Mouse (Mus musculus) brown adipose tissue, adult 24 weeks (tissue): ENCODE measurements at regions not wholly inside any gene's neighbourhood (a gene's known extent, or its start where the extent isn't known, plus 50 kb on each side); places are given as distances from the start of the nearest gene placed in this dataset.

Experiments used
- H3K27ac ChIP-seq: fragments of 200-500 bp; replicated peaks from 2 replicates; pipeline ENCODE4 v1.5.1; 2012; ENCODE audit warnings: low read depth, mild to moderate bottlenecking, low read length
- H3K4me1 ChIP-seq: fragments of 200-500 bp; 2 replicates; pipeline ENCODE4 v1.6.1; 2012; ENCODE audit warnings: low read length, mixed read lengths; ENCODE audit not compliant: control insufficient read depth, insufficient read depth, insufficient read length
- H3K4me3 ChIP-seq: fragments of 200-500 bp; 2 replicates; pipeline ENCODE4 v1.5.1; 2012; ENCODE audit warnings: low read depth, mild to moderate bottlenecking, low read length, moderate library complexity; ENCODE audit not compliant: insufficient read depth

DNA sequence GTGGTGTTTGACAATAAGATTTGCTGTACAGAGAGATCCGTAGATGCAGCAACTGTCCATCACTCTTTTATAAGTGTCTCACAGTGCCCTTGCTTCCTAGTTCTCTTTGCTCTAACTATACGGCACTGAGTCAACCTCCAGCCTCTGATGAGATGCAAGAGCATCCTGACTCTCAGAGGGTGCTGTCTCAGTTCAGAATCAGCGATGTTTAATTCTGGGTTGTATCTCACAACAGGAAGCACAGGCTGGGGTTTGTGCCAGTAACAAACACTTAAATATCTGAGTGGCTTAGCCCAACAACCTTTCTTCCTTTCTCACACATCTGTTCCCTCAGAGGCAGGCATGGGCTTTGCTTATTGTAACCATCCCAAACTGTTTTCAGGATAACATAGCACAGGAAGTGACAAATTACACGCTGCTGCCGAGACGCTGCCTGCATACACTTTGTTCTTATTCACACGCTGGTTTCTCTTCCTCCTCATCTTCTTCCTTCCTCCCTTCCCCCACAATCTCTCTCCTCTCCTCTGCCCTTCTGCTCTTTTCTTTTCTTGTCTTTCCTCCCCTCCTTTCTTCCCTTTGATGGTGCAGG, 163.3 kb upstream of the Dmrta1 start:
- H3K27ac ChIP-seq = no peak overlapping the region
- H3K4me3 ChIP-seq = no peak overlapping the region
- no peaks in the 10 kb centered on the region for H3K4me1 ChIP-seq

DNA sequence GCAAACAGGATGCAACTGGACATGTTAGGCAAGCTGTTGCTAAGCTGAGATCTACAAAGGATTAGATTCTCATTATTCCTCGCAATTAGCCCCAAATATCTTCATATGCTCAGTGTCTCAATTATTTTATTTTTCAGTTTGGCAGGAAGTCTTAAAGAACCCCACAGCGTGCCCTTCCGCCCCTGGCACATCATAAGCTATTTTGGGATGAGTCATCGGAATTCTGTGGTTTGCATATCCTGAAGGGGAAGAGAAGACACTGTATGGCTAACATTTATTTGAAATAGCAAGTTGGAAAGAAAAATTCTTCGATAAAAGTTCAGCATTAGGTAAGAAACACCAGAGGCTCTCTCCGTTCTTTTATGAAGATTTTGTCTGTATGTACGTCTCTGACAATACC, 164.3 kb upstream of the Dmrta1 start:
- no peaks in the 10 kb centered on the region for H3K4me1 ChIP-seq
- no peak overlapping the region for H3K4me3 ChIP-seq
- H3K27ac ChIP-seq = no peak overlapping the region

DNA sequence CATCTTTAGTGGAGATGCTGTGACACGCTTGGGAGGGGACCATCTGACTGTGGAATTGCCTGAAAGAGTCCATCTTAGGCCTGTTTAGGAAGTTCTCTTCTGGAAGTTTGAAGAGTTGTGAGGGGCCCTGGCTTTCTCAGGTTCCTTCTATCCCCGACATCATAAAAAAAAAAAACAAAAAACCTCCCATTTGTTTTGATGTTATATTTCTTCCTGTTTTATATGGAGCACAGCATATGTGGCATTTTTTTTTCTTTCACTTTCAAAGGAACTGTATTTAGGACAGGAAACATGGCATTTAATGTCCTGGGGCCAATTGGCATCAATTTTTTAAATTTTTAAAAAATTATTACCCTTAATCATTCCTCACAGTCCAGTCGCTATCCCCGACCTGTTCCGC, 168.6 kb upstream of the Dmrta1 start:
- Histone ChIP-seq H3K27ac (no peak overlapping the region), H3K4me1 (no peaks in the 10 kb centered on the region), H3K4me3 (no peak overlapping the region)

DNA sequence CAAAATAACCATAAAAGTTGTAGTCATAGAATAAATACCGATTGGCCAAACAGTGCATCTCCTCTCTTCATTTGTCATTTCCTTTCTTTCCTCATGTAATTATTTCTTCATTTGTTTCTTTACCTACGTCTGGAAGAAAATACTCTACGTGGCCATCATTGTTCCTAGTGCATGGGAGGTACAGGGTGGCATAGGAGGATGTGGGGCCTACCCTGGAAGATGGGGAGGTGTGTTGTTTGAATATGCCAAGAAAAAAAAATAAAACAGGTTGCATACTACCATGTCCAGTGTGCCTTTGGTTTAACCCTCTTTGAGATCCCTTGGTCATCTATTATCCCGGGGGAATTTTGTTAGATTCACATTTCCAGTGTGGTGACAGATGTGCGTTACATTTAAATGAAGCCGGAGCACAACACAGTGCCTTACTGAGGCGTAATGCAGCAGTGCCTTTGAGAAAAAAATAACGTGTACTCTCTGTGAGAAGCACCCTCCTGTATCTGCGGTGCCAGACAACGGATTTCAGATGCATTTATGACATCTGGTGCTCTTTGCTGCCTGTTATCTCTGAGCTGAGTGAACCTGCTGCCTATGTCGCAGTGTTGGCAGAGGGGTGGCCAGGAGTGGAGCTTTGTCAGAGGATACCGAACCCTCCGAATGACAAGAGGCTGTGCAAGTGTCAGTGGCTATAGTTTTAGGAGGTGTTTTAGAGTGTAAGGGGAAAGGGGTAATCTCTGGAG, 169.4 kb upstream of the Dmrta1 start:
- no peak overlapping the region for H3K27ac ChIP-seq

DNA sequence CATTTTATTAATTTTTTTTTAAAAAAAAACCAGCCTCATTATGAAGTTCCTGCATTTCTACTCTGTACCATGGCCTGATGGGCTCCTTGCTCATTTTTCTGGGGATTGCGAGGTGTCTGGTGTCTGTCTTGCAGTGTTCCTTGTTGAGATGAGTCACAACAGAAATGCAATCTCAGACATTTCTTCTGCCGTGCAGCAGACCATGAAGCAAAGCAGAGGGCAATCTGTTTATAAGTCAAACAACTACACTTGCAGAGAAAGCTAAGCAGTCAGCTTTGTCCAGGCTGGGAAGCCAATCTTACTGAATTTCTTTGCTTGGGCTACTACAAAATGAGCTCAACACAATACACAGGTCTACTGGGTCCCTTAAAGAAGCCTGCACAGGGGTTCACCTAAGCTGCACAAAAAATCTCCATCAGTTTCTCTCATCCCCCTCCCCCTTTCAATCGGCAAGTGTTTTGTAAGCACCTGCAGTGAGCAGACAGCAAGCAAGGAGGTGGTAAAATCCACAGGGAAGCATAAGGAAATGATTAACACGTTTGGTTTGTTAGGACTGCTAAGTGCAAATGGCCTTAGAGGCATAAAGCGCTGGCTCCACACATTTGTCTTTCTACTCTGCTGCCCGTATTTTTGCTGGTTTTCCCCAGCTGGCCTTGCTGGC, 171.0 kb upstream of the Dmrta1 start:
- Histone ChIP-seq H3K4me3 (no peak overlapping the region), H3K27ac (no peak overlapping the region), H3K4me1 (no peaks in the 10 kb centered on the region)

More for the DNA sequence above, 169.4 kb upstream of the Dmrta1 start:
- Histone ChIP-seq H3K4me3 (no peak overlapping the region), H3K4me1 (no peaks in the 10 kb centered on the region)

DNA sequence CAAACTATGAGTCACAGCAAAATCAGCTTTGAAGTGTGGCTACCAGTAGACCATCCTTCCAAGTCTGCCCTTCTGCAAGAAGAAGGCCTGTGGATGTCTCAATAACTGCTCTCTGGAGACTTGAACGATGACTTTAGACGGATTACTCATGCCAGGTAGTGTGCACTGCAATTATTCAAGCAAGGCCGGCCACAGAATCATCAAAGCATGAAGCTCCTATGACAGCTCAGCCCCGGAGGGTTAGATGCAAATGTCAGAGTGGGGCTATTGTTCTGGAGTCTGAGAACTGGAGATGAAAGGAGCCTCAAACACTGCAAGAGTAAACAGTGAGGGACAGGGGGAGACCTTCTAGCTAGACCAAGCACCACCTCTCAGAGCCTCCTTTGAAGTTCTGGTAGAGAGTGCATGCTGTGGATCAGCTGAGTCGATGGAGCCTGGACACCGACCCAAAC, 173.8 kb upstream of the Dmrta1 start:
- Histone ChIP-seq H3K4me1 (no peaks in the 10 kb centered on the region), H3K27ac (no peak overlapping the region), H3K4me3 (no peak overlapping the region)

DNA sequence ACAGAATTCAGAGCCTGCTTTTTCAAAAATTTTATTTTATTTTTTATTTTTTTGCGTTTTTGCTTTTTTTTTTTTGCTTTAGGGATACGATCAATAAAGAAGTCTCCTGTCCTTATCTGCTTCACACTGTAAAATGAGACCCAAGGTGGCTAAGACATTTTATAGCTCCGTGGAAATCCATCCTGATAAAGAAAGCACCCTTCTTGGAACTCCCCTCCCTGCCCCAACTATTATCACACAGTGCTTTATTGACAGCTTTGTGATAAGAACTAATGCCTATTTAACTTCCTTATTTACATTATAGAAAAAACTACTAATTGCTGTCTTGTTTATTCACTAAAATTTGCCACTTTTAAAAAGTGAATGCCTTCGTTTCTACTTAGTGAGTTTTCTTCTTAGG, 179.0 kb upstream of the Dmrta1 start:
- Histone ChIP-seq H3K4me3 (no peak overlapping the region), H3K27ac (no peak overlapping the region), H3K4me1 (no peaks in the 10 kb centered on the region)

DNA sequence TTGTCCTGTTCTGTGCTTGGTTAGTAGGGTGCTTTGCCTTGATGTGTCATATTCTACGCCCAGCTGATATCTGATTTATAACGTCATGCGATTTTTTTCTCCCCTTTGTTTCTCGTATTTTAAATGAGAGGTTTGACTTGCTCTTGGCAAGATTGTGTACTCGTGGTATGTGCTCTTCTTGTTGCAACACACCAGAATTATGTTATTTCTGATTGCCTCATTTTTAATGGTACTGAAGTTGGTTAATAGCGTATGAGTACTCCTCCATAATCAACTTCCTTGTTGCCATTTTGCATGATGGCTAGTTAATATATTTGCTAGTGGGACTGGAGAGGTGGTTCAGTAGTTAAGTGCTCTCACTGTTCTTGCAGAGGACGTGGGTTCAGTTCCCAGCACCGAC, 180.1 kb upstream of the Cdkn2b start:
- Histone ChIP-seq H3K4me3 (no peak overlapping the region), H3K27ac (no peak overlapping the region), H3K4me1 (0 out of 2 replicates have a peak, but pooled peaks cover 1% of the 10 kb centered on the region)

DNA sequence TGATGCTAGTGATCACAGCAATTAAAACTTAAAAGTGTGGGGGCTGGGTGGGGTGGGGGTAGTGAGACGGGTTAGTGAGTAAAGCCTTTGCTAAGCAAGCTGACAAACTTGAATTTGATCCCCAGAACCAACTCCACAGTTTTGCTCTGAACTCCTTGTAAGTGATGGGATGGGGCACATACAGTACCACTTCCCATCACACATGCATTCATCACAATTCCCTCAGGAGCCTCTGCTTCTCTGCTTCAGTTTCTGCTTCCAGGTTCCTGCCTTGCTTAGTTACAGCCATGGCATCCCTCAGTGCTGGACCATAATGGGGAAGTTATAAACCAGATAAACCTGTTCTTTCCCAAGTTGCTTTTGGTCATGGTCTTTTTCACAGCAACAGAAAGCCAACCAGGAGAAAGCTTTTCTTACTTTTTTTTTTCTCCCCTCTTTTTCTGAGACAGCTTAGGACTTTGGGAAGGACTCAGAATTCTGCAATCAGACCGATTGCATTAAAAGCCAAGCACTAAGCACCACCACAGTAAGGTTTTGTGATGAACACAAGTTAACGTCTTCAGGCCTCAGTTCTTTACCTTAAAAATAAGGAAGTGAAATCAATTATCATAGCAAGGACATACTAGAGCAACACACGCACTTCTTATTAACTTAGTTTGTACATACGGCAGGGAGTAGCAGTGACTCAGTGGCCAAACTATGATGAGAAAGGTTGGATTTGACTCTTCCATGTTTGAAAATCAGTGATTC, 176.8 kb upstream of the Cdkn2b start:
- H3K4me3 ChIP-seq = no peak overlapping the region
- H3K4me1 ChIP-seq = peaks cover 6% of the 10 kb centered on the region; the same call in 1 of the 2 replicates
- H3K27ac ChIP-seq = no peak overlapping the region

DNA sequence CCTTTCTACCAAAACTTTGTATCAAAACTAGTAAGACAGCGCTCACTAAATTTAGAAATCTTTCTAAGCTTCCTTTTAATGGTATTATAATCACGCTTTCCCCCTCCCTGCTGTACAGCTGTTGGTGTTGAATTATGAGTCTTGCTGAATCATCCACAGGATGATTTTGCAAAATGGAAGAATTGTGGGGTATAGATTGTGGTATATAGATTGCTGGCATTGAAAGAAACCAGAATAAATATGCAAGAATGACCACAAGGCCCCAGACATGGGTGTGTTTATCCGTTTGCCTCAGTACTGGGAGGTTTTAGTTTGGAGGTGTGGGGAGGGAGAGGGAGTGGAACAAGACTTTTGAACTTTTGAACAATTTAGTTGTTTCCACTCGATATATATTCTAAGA, 176.1 kb upstream of the Cdkn2b start:
- no peak overlapping the region for H3K4me3 ChIP-seq
- no peak overlapping the region for H3K27ac ChIP-seq
- H3K4me1 ChIP-seq = peaks cover 6% of the 10 kb centered on the region; the same call in 1 of the 2 replicates

DNA sequence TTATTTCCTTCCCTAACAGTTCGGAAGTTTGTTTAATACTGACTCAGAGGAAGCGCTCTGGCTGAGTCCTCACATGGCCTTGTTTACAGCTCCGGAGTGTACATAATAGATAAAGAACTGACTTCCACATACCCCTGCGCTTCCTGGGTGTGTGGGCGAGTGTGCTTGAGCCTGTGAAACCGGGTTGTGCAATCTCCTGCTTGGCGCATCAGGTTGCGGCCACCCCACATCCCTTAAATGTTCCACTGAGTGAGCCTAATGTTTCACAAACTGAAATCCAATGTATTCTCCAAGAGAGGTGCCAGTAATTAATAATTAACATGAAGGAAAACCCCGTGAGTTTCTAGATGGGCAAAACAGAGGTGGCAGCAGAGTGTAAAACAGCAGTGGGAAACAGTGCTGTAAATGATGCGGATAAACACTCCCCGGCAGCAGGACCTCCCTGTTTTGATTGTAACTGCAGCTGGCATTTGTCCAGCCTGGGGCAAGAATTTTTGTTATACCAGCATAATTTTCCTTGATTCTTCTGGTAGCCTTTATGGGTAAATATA, 175.2 kb upstream of the Cdkn2b start:
- H3K4me3 ChIP-seq = no peak overlapping the region
- H3K27ac ChIP-seq = no peak overlapping the region
- H3K4me1 ChIP-seq = peaks cover 6% of the 10 kb centered on the region; the same call in 1 of the 2 replicates

DNA sequence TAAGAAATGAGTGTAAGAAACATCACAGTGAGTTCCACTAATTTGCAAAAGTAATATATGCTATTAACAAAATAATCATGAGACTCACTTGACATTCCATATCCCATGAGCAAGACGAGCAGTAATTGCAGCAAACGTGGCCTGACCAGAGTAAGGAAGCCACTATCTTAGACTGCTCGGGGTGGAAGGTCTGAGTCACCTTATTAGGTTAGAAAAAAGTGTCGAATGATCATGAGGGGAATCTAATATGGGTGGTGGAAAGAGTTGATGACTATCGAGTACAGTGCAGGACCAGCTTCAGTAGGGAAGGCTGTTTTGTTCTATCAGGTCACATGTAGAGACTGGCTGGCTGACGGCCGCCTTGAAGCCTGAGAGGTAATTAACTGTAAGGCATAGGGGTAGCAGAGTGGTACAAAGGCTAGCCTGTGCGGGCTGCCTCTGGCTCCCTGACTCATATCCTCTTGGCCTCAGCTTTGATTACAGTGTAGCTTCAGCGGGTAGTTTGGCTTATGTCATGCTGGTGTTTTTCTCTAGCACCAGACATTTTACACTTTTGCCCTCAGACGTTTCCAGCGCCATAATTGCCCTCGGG, 167.9 kb upstream of the Cdkn2b start:
- Histone ChIP-seq H3K4me3 (no peak overlapping the region), H3K27ac (no peak overlapping the region), H3K4me1 (no peaks in the 10 kb centered on the region)

DNA sequence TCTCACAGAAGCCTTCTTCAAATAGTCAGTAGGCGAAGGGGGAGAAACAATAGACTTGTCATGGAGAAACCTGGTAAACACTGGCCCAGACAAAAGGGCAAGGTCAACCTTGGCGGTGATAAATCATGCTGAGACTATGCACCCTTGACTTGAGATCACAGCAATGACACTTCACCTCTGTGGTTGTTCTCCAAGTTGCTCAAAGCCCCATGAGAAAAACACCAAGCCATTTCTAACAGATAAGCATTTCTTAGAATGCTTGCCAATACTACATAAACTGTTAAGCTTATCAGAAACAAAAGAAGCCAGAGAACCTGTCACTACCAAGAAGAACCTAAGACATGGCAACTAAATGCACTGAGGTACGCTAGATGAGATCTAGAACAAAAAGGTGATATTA, 165.0 kb upstream of the Cdkn2b start:
- Histone ChIP-seq H3K4me3 (no peak overlapping the region), H3K27ac (no peak overlapping the region), H3K4me1 (no peaks in the 10 kb centered on the region)

DNA sequence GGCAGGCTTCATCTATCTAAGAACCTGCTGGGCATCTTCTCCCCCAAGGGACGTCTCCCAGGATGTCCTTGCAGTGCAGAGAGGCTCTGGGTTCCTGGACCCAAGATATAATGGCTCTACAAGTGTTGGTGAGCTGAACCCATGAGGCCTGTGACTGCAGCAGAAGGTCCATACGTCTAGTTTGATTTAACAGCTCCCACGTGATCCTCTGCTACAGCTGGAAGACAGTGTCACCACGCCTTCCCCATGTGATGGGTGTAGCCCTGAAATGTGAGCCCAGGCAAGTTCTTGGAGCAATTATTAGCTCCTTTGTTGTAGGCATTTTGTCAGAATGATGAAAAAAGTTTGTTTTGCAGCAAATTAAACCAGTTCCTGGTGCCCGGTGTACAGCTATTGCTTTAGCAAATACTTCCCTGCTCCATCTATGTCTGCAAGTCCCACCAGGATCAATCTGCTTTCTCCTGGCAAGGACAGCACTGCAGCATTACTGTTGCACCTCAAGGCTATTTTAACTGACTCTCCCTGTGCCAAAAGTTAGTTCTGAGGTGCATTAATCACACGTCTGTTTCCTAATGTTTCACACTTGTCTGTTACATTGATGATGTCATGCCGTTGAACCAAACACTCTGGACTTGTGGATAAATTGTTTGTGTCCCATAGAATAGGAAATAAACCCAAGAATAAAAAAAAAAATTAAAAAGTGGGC, 164.2 kb upstream of the Cdkn2b start:
- Histone ChIP-seq H3K4me1 (no peaks in the 10 kb centered on the region), H3K4me3 (no peak overlapping the region), H3K27ac (no peak overlapping the region)
